In the genomic region with DNA sequence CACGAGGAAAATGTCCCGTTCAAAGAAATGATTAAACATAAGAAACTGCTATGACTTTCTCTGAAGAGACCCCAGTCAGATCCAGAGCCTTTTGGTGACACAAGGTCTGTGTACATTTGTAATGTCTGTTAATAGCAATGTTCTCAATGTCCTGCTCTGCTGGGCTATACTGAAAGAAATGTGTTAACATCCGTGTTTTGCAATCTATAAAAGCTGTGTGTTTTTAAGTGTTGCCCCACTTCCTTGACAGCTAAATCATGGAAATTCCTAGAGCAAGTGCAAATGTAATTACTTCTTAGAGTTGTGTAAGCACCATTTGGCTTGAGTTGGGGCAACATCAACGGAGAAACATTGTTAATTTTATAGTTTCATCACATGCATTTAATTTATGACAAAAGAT, we compare ENCODE assay signal across 22 mouse cellular contexts. TPM values are rescaled to one million over a fixed set of nuclear protein-coding genes. Genes with fewer than 3 reads are reported as not detected.
DNase-seq lines count a peak whose midpoint lies in the region; ATAC-seq lines count a peak whose summit lies in the region.
"Had no signal": no experiment of that assay in that cellular context is flagged by ENCODE, and none has a peak within 500 bp of the region (broad histone marks: within the 10 kb centered on the region; RNA-seq: fewer than 3 reads in every experiment).

No protein-coding gene starts in this region.

- DNase-seq in 416B (ENCODE audit: low read depth): peak; percentile 19
- no peak for DNase-seq in cerebellum, adult 9-10 months
- DNase-seq in heart, adult 8-10 months (ENCODE audit: low spot score): no peak
- DNase-seq: adrenal gland, adult 8-10 months; adrenal gland, postnatal 14 days; adrenal gland, postnatal 36 days; B cell, adult 2 months; cerebellum, adult 11-12 months; cerebellum, adult 2 months; cerebellum, adult 9-11 months; cerebellum, postnatal 14 days; cerebellum, postnatal 36 days; embryo, embryonic 11 days; forebrain, postnatal 0 days had no signal

- peak; percentile 97 for ATAC-seq in granulocyte monocyte progenitor cell, adult 5-6 weeks (replicated peaks; ENCODE audit: poor library complexity, severe bottlenecking)
- ATAC-seq in megakaryocyte progenitor cell, adult 5-6 weeks (replicated peaks; ENCODE audit: poor library complexity): peak; percentile 92
- ATAC-seq: activated CD4-positive, CD25-positive, alpha-beta regulatory T cell, adult 4 months; CD4-positive, CD25-positive, alpha-beta regulatory T cell, adult 4 months; forebrain, embryonic 13.5 days; forebrain, embryonic 15.5 days; forebrain, postnatal 0 days; Patski had no signal

RNA-seq across cellular contexts. Expression of a gene that starts 42.2 kb away (rescaled TPM):
- not detected in 2 replicates for total RNA-seq in granulocyte monocyte progenitor cell, adult 5-6 weeks (2014; fragmentation: Nextera tagmentation)
- 0.62 and 0.90 TPM in 2 replicates for total RNA-seq in granulocyte monocyte progenitor cell, adult 5-6 weeks (2017)
- 0.73 and 1.9 TPM in 2 replicates for total RNA-seq in megakaryocyte progenitor cell, adult 5-6 weeks (2015)
- 0.29 and 3.5 TPM in 2 replicates for total RNA-seq in megakaryocyte progenitor cell, adult 5-6 weeks (2017)
- total RNA-seq in heart, adult 8-10 months (2022): 1 to 10 TPM; 5.9 to 6.8 (median 6.2) TPM
- total RNA-seq: CH12.LX had no signal
